Mouse (Mus musculus): Measurements from ENCODE around the gene Ube2cbp.

DNA sequence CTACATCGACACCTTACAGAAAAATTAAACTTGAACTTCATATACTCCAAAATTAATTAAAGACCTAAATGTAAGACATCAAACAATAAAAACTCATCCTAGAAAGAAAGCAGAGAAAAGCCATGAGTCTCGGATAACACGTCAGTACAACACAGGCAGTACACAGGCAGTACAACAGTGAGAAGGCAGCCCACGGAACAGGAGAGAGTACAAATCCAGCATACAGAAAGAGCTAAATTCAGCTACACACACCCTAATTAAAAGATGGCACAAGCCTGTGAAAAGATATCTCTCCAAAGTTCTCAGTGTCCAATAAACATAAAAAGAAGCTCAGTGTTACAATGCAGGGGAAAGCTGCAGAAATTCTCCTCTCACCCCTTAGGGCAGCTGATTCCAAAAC lies 11.2 kb upstream of the Ube2cbp start:
- TF ChIP-seq POLR2A (IDR thresholded peaks at IDR 0.05; ENCODE audit: borderline replicate concordance, extremely low read depth, low read depth, low read length): no peak
- TF ChIP-seq CTCF (IDR thresholded peaks at IDR 0.05; ENCODE audit: insufficient read depth, low read length): no peak
